Mouse (Mus musculus) liver, embryonic 14.5 days (tissue): ENCODE data around the gene Rybp. TPM values are rescaled to one million over a fixed set of nuclear protein-coding genes. Genes with fewer than 3 reads are reported as not detected.
A peak's percentile ranks its signal among the peaks of the same experiment; 100 is the strongest.

Experiments used
- ATAC-seq: fragments of 200-750 bp; cut with Nextera tagmentation; 2 replicates; pipeline ENCODE4 v1.8.0; 2017; ENCODE audit warnings: moderate number of reproducible peaks, mild to moderate bottlenecking, moderate library complexity; ENCODE audit not compliant: insufficient read depth
- DNase-seq, 3 experiments: peaks; one replicate each; pipeline ENCODE4 v3.0.0-alpha.2; 2012 to 2013; ENCODE audit warnings: low read depth in 3 of 3, low spot score in 3 of 3
- H3K27ac ChIP-seq: fragments of 300-500 bp; sonication (generic); 2 replicates; pipeline ENCODE4 v1.5.1; 2014; ENCODE audit warnings: moderate library complexity, mild to moderate bottlenecking, control low read depth, inconsistent platforms
- H3K27me3 ChIP-seq: fragments of 300-500 bp; sonication (generic); 2 replicates; pipeline ENCODE4 v1.6.1; 2014; ENCODE audit warnings: mild to moderate bottlenecking, low read length, moderate library complexity; ENCODE audit not compliant: control insufficient read depth, insufficient read depth
- H3K36me3 ChIP-seq: fragments of 300-500 bp; sonication (generic); replicated peaks from 2 replicates; pipeline ENCODE4 v1.6.1; 2014; ENCODE audit warnings: low read depth; ENCODE audit not compliant: control insufficient read depth, insufficient read depth
- H3K4me1 ChIP-seq, 2 experiments: fragments of 200-500 bp in 1 of 2; fragments of 300-500 bp in 1 of 2; sonication (generic) in 1 of 2; replicated peaks; 2 replicates each; pipeline ENCODE4 v1.6.1; 2012 to 2014; ENCODE audit warnings: antibody characterized with exemption in 1 of 2, inconsistent platforms in 1 of 2, low read length in 1 of 2; ENCODE audit not compliant: control insufficient read depth in 2 of 2, insufficient read depth in 2 of 2
- H3K4me2 ChIP-seq: fragments of 300-500 bp; sonication (generic); 2 replicates; pipeline ENCODE4 v1.6.1; 2014; ENCODE audit warnings: low read depth, mild to moderate bottlenecking, control low read depth, moderate library complexity
- H3K4me3 ChIP-seq, 2 experiments: fragments of 200-500 bp in 1 of 2; fragments of 300-500 bp in 1 of 2; sonication (generic) in 1 of 2; 2 replicates each; pipeline ENCODE4 v1.5.1; 2012 to 2014; ENCODE audit warnings: low read depth in 2 of 2, low read length in 2 of 2, mild to moderate bottlenecking in 2 of 2, control low read depth in 1 of 2, inconsistent platforms in 1 of 2, moderate library complexity in 1 of 2; ENCODE audit not compliant: insufficient read depth in 1 of 2
- H3K9ac ChIP-seq: fragments of 300-500 bp; sonication (generic); replicated peaks from 2 replicates; pipeline ENCODE4 v1.6.1; 2014; ENCODE audit warnings: mild to moderate bottlenecking, control low read depth, moderate library complexity
- H3K9me3 ChIP-seq: fragments of 300-500 bp; sonication (generic); 2 replicates; pipeline ENCODE4 v1.6.1; 2016; ENCODE audit warnings: low read length, mixed read lengths; ENCODE audit not compliant: control insufficient read depth
- CTCF ChIP-seq: IDR thresholded peaks from 2 replicates; pipeline ENCODE4 v1.5.1; 2016; ENCODE audit warnings: antibody characterized with exemption, low read depth, control low read depth
- EP300 ChIP-seq: IDR thresholded peaks from 2 replicates; pipeline ENCODE4 v1.6.1; 2016; ENCODE audit warnings: antibody characterized with exemption, low read depth
- WGBS: fragments of 180-500 bp; shearing (Covaris S2); extraction: QIAGEN DNeasy Blood & Tissue Kit; methylation state at CpG from one replicate; pipeline ENCODE4 v1.1.7; 2014; ENCODE audit not compliant: insufficient replicate concordance; 5-methylcytosine and 5-hydroxymethylcytosine counted together
- polyA plus RNA-seq, 2 experiments: library from polyadenylated mRNA; depleted of rRNA in 1 of 2; stranded (reverse) in 1 of 2; unstranded in 1 of 2; fragments of >200 nt; fragmentation: Nextera tagmentation in 1 of 2; extraction: Ambion mirVana in 1 of 2; gene quantifications; 2 replicates each; pipeline versions ENCODE4 v1.2.1 to v1.2.3; 2012 to 2014

Gene Rybp
- polyA plus RNA-seq, 2 experiments, result 3.2 to 10.7 TPM

DNA sequence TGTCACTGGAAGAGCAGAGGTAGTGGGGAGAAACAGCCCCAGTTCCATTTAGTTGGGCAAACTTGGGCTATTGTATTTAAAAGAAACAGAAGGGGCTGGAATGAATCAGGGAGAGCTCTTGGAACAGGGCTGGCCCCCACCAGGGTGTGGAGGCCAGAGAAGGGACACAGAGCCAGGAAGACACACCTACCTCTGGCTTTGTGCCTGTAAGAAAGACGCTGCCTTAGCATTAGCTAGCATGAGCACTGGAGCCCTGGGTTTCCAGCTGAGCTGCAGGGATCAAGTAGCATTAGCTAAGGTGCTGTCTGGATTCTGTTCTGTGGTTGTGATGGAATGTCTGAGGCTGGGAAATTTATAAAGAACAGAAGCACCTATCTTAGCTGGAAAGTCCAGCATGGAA, 85.2 kb downstream of the Rybp start:
- no peak overlapping the region for H3K4me2 ChIP-seq
- H3K4me1 ChIP-seq, result 0 out of 4 replicates have a peak, but pooled peaks cover 0 to under 1% of the 10 kb centered on the region in 2 experiments
- ATAC-seq, result no peak
- TF ChIP-seq EP300 (no peak), CTCF (no peak)
- WGBS, result 55% methylated on average over 1 of the region's 1 CpGs
- H3K27ac ChIP-seq, result no peak overlapping the region
- H3K4me3 ChIP-seq, result no peak overlapping the region
- no peak overlapping the region for H3K9ac ChIP-seq
- no peaks in the 10 kb centered on the region for H3K36me3 ChIP-seq
- no peak for DNase-seq
- no peaks in the 10 kb centered on the region for H3K9me3 ChIP-seq
- H3K27me3 ChIP-seq, result no peaks in the 10 kb centered on the region; the same call in 1 of the 2 replicates

GRCm38 (mm10) chr6:100197102-100197501, 90.2 kb downstream of the Rybp start:
- Histone ChIP-seq H3K4me3 (no peak overlapping the region), H3K36me3 (no peaks in the 10 kb centered on the region), H3K4me1 (peaks cover 0 to 7% of the 10 kb centered on the region in 2 experiments; a peak in 1 of 4 replicates), H3K27me3 (no peaks in the 10 kb centered on the region), H3K9me3 (no peaks in the 10 kb centered on the region), H3K27ac (no peak overlapping the region), H3K4me2 (no peak overlapping the region), H3K9ac (no peak overlapping the region)
- no peak for ATAC-seq
- DNase-seq, result no peak
- TF ChIP-seq CTCF (no peak), EP300 (no peak)
- 81% methylated on average over 5 of the region's 5 CpGs for whole genome bisulfite sequencing

GRCm38 (mm10) chr6:100195870-100196409, 91.3 kb downstream of the Rybp start:
- Histone ChIP-seq H3K4me1 (peaks cover 0 to 7% of the 10 kb centered on the region in 2 experiments; a peak in 1 of 4 replicates), H3K9ac (no peak overlapping the region), H3K36me3 (no peaks in the 10 kb centered on the region), H3K4me3 (no peak overlapping the region), H3K4me2 (no peak overlapping the region), H3K9me3 (no peaks in the 10 kb centered on the region), H3K27me3 (no peaks in the 10 kb centered on the region), H3K27ac (no peak overlapping the region)
- DNase-seq (no peak), ATAC-seq (peak; percentile 51)
- 14% methylated on average over 7 of the region's 7 CpGs for WGBS
- TF ChIP-seq CTCF, result no peak
- TF ChIP-seq EP300, result no peak

GRCm38 (mm10) chr6:100195091-100195490, 92.2 kb downstream of the Rybp start:
- TF ChIP-seq EP300 (no peak), CTCF (no peak)
- Histone ChIP-seq H3K27me3 (no peaks in the 10 kb centered on the region), H3K9me3 (no peaks in the 10 kb centered on the region), H3K4me2 (no peak overlapping the region), H3K36me3 (no peaks in the 10 kb centered on the region), H3K4me3 (no peak overlapping the region), H3K27ac (no peak overlapping the region), H3K4me1 (peaks cover 0 to 7% of the 10 kb centered on the region in 2 experiments; a peak in 1 of 4 replicates), H3K9ac (no peak overlapping the region)
- 43% methylated on average over 5 of the region's 5 CpGs for WGBS
- ATAC-seq (no peak), DNase-seq (no peak)

- no peaks in the 10 kb centered on the region for H3K36me3 ChIP-seq
Observed at GRCm38 (mm10) chr6:100193760-100194159, 93.5 kb downstream of the Rybp start.

More at GRCm38 (mm10) chr6:100193760-100194159, 93.5 kb downstream of the Rybp start:
- Histone ChIP-seq H3K4me2 (no peak overlapping the region), H3K9me3 (no peaks in the 10 kb centered on the region), H3K27ac (no peak overlapping the region), H3K4me3 (no peak overlapping the region), H3K4me1 (peaks cover 2 to 15% of the 10 kb centered on the region in 2 experiments; a peak in 2 of 4 replicates), H3K9ac (no peak overlapping the region), H3K27me3 (no peaks in the 10 kb centered on the region)
- ATAC-seq (no peak), DNase-seq (no peak)
- TF ChIP-seq CTCF, result no peak
- no peak for TF ChIP-seq EP300
- WGBS, result 61% methylated on average over 7 of the region's 7 CpGs
